Mouse (Mus musculus) hindbrain, embryonic 14.5 days (tissue): ENCODE measurements around the gene Tmem170b. TPM values are rescaled to one million over a fixed set of nuclear protein-coding genes. Genes with fewer than 3 reads are reported as not detected.

Experiments used
- ATAC-seq: fragments of 200-750 bp; cut with Nextera tagmentation; 2 replicates; pipeline ENCODE4 v1.8.0; 2017; ENCODE audit warnings: moderate number of reproducible peaks, mild to moderate bottlenecking, moderate TSS enrichment, moderate library complexity; ENCODE audit not compliant: low FRiP score
- DNase-seq: peaks from one replicate; pipeline ENCODE4 v3.0.0-alpha.2; 2015; ENCODE audit warnings: low spot score
- H3K27ac ChIP-seq: fragments of 300-500 bp; sonication (generic); 2 replicates; pipeline ENCODE4 v1.5.1; 2014; ENCODE audit warnings: mild to moderate bottlenecking, moderate library complexity
- H3K27me3 ChIP-seq: fragments of 300-500 bp; sonication (generic); 2 replicates; pipeline ENCODE4 v1.6.1; 2014; ENCODE audit warnings: mild to moderate bottlenecking, low read length, mixed read lengths; ENCODE audit not compliant: control insufficient read depth, insufficient read depth
- H3K36me3 ChIP-seq: fragments of 300-500 bp; sonication (generic); replicated peaks from 2 replicates; pipeline ENCODE4 v1.6.1; 2014; ENCODE audit not compliant: control insufficient read depth, insufficient read depth
- H3K4me1 ChIP-seq: fragments of 300-500 bp; sonication (generic); replicated peaks from 2 replicates; pipeline ENCODE4 v1.6.1; 2014; ENCODE audit warnings: antibody characterized with exemption, low read length, mixed read lengths; ENCODE audit not compliant: control insufficient read depth, insufficient read depth
- H3K4me2 ChIP-seq: fragments of 300-500 bp; sonication (generic); replicated peaks from 2 replicates; pipeline ENCODE4 v1.6.1; 2014; ENCODE audit warnings: mild to moderate bottlenecking, moderate library complexity
- H3K4me3 ChIP-seq: fragments of 300-500 bp; sonication (generic); replicated peaks from 2 replicates; pipeline ENCODE4 v1.5.1; 2014; ENCODE audit warnings: mild to moderate bottlenecking, low read length
- H3K9ac ChIP-seq: fragments of 300-500 bp; sonication (generic); 2 replicates; pipeline ENCODE4 v1.6.1; 2014
- H3K9me3 ChIP-seq: fragments of 300-500 bp; sonication (generic); 2 replicates; pipeline ENCODE4 v1.6.1; 2016; ENCODE audit warnings: low read length; ENCODE audit not compliant: control insufficient read depth
- WGBS: fragments of 180-500 bp; shearing (Covaris S2); extraction: QIAGEN DNeasy Blood & Tissue Kit; methylation state at CpG from one replicate; pipeline ENCODE4 v1.1.7; 2014; 5-methylcytosine and 5-hydroxymethylcytosine counted together
- polyA plus RNA-seq: library from polyadenylated mRNA; unstranded; fragments of >200 nt; fragmentation: Nextera tagmentation; extraction: Ambion mirVana; gene quantifications from 2 replicates; pipeline ENCODE4 v1.2.1, GENCODE M21; 2014

Tmem170b gene
- polyA plus RNA-seq, 1 experiment from 2014 or later, result 62.4 TPM

DNA sequence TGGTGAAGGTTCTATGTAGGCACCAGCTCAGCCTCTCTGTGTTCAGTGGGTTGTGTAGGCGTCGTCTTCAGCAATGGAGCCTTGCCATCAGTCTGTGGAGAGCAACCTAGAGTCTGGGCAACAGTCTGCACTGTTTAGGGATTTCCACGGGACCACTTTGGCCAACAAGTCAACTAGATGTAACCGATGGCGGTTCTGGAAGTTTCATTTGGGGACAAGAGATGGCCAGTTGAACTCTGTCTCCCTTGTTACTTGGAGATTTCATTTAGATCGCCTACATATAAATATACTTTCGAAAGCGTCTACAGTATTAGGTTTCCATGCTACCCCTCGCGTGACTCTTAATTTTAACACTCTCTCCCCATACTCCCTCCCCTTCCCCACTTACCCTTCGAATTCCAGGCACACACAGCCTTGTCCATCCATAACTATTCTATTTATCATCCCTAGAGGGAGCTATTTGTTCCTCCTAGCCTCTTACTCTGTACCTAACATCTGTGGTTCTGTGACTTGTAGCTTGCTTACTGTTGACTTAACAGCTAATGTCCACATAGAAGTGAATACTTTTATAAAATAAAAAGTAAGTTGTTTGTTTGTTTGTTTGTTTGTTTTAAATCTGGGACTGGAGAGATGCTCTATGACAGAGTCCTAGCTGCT, 77.8 kb downstream of the Tmem170b start:
- 86% methylated on average over 11 of the region's 11 CpGs for WGBS
- no peak for ATAC-seq

DNA sequence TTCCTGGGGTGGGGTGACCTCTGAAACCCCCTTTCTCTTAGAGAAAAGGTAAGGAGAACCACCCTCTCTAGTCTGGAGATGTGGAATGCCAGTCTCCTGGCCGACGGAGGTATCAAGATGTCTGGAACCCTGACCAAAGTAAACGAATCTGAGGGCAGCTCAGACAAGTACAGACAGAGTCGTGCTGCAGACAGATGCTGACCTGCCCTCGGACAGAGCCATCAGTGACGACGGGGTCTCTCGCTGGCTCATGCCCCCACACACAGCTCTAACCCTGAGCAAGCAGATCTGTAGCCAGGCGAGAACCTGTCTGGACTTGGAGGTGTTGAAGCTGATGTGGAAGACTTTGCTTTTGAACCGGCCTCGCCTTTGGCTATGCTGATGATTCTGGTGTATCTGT, 79.8 kb downstream of the Tmem170b start:
- WGBS, result 86% methylated on average over 11 of the region's 11 CpGs
- DNase-seq (no peak), ATAC-seq (no peak)
- Histone ChIP-seq H3K9me3 (no peaks in the 10 kb centered on the region), H3K36me3 (no peaks in the 10 kb centered on the region), H3K27me3 (no peaks in the 10 kb centered on the region), H3K9ac (no peak overlapping the region), H3K4me3 (no peak overlapping the region), H3K27ac (no peak overlapping the region), H3K4me1 (no peaks in the 10 kb centered on the region), H3K4me2 (no peak overlapping the region)

More for the DNA sequence above, 77.8 kb downstream of the Tmem170b start:
- Histone ChIP-seq H3K4me3 (no peak overlapping the region), H3K27me3 (no peaks in the 10 kb centered on the region), H3K9me3 (no peaks in the 10 kb centered on the region), H3K36me3 (no peaks in the 10 kb centered on the region), H3K4me2 (no peak overlapping the region), H3K4me1 (no peaks in the 10 kb centered on the region), H3K9ac (no peak overlapping the region), H3K27ac (no peak overlapping the region)
- no peak for DNase-seq

DNA sequence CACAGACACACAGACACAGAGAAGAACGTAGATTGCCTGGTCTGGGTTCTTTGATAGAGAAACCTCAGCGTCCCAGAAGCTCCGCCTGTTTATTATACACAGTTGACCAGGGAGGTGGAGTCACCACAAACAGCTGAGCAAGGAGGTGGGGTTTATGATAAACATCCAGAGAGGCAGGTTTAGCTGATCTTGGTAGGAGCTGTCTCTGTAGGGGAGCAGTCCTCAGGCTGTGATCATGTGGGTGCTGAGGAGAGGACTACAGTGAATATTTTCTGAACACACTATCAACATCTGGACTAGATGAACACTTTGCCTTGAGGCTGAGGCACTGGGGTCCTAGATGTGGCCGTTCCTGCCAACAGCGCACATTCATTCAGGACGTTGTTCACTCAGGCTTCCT, 83.3 kb downstream of the Tmem170b start:
- Histone ChIP-seq H3K27me3 (no peaks in the 10 kb centered on the region), H3K27ac (no peak overlapping the region), H3K4me1 (no peaks in the 10 kb centered on the region), H3K4me2 (no peak overlapping the region), H3K4me3 (no peak overlapping the region), H3K9ac (no peak overlapping the region), H3K36me3 (no peaks in the 10 kb centered on the region), H3K9me3 (no peaks in the 10 kb centered on the region)
- DNase-seq, result no peak
- ATAC-seq, result no peak
- 86% methylated on average over 6 of the region's 6 CpGs for WGBS

DNA sequence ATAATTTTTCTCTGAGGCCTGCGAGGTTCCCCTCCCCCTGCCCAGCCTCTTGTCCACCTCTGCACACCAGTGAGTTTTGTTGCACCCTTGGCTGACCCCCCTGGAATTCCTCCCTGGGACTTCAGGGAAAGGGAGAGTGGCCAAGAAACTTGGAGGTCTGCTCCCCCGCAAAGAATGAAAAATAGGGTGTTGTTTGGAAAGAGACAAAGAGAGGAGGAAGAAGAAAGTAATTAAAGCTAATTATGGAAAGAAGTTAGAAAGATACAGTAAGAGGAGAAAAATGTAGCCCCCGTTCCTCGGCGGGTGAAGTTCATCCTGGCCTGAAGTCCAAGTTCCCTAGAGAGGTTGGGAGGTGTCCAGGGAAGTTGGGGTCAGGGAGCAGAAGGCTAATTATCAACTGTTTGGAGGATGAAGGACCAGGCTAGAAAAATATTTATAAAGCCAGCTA, 83.9 kb downstream of the Tmem170b start:
- no peak overlapping the region for H3K27ac ChIP-seq
- H3K4me2 ChIP-seq, result no peak overlapping the region
- H3K27me3 ChIP-seq, result no peaks in the 10 kb centered on the region
- WGBS, result 78% methylated on average over 5 of the region's 5 CpGs
- ATAC-seq (no peak), DNase-seq (no peak)
- no peaks in the 10 kb centered on the region for H3K4me1 ChIP-seq
- H3K9me3 ChIP-seq, result no peaks in the 10 kb centered on the region
- H3K4me3 ChIP-seq, result no peak overlapping the region
- no peak overlapping the region for H3K9ac ChIP-seq
- H3K36me3 ChIP-seq, result no peaks in the 10 kb centered on the region

Other genes starting within 250 kb of the Tmem170b start
- gene Nedd9, start 118.5 kb upstream of the Tmem170b start, polyA plus RNA-seq, result 15.2 and 16.0 TPM in 2 replicates
- gene Adtrp, start 241.8 kb downstream of the Tmem170b start, polyA plus RNA-seq, result 0.21 TPM in 1 of 2 replicates, not detected in the other